Mouse (Mus musculus) embryonic facial prominence, embryonic 15.5 days (tissue): ENCODE results near the gene Has3. TPM values are rescaled to one million over a fixed set of nuclear protein-coding genes. Genes with fewer than 3 reads are reported as not detected.

Experiments used
- ATAC-seq: fragments of 200-750 bp; cut with Nextera tagmentation; 2 replicates; pipeline ENCODE4 v1.8.0; 2017; ENCODE audit warnings: low read depth, moderate TSS enrichment; ENCODE audit not compliant: insufficient number of reproducible peaks, low FRiP score, low TSS enrichment
- H3K27ac ChIP-seq: fragments of 300-500 bp; sonication (generic); replicated peaks from 2 replicates; pipeline ENCODE4 v1.5.1; 2015; ENCODE audit warnings: mild to moderate bottlenecking, inconsistent platforms
- H3K27me3 ChIP-seq: fragments of 300-500 bp; sonication (generic); 2 replicates; pipeline ENCODE4 v1.6.1; 2015; ENCODE audit warnings: inconsistent platforms
- H3K36me3 ChIP-seq: fragments of 300-500 bp; sonication (generic); 2 replicates; pipeline ENCODE4 v1.6.1; 2015; ENCODE audit warnings: mild to moderate bottlenecking, inconsistent platforms
- H3K4me1 ChIP-seq: fragments of 300-500 bp; sonication (generic); 2 replicates; pipeline ENCODE4 v1.6.1; 2015; ENCODE audit warnings: inconsistent platforms
- H3K4me2 ChIP-seq: fragments of 300-500 bp; sonication (generic); replicated peaks from 2 replicates; pipeline ENCODE4 v1.6.1; 2015; ENCODE audit warnings: mild to moderate bottlenecking, inconsistent platforms
- H3K4me3 ChIP-seq: fragments of 300-500 bp; sonication (generic); replicated peaks from 2 replicates; pipeline ENCODE4 v1.5.1; 2015; ENCODE audit warnings: mild to moderate bottlenecking, inconsistent platforms
- H3K9ac ChIP-seq: fragments of 300-500 bp; sonication (generic); 2 replicates; pipeline ENCODE4 v1.6.1; 2015; ENCODE audit warnings: inconsistent platforms
- H3K9me3 ChIP-seq: fragments of 300-500 bp; sonication (generic); replicated peaks from 2 replicates; pipeline ENCODE4 v1.6.1; 2016; ENCODE audit warnings: inconsistent platforms
- WGBS: fragments of 180-500 bp; shearing (Covaris S2); methylation state at CpG from one replicate; pipeline ENCODE4 v1.1.7; 2015; 5-methylcytosine and 5-hydroxymethylcytosine counted together
- polyA plus RNA-seq: library from polyadenylated mRNA; unstranded; fragments of >200 nt; fragmentation: Nextera tagmentation; extraction: Ambion mirVana; gene quantifications from 2 replicates; pipeline ENCODE4 v1.2.1, GENCODE M21; 2015

Gene Has3
- polyA plus RNA-seq, 1 experiment from 2014 or later, result 1.3 TPM

GRCm38 (mm10) chr8:106933506-106934143, 63.6 kb downstream of the Has3 start:
- ATAC-seq, result no peak
- no peaks in the 10 kb centered on the region for H3K9me3 ChIP-seq
- H3K36me3 ChIP-seq, result no peaks in the 10 kb centered on the region
- no peak overlapping the region for H3K4me3 ChIP-seq
- no peaks in the 10 kb centered on the region for H3K27me3 ChIP-seq
- peaks cover 46% of the 10 kb centered on the region for H3K4me1 ChIP-seq
- 83% methylated on average over 4 of the region's 4 CpGs for whole genome bisulfite sequencing
- no peak overlapping the region for H3K27ac ChIP-seq
- no peak overlapping the region for H3K4me2 ChIP-seq
- H3K9ac ChIP-seq, result no peak overlapping the region

Other genes with a start within 250 kb of the Has3 start
- gene Tango6, start 187.2 kb upstream of the Has3 start, polyA plus RNA-seq, result 8.1 and 8.9 TPM in 2 replicates
- 59.7 and 60.5 TPM in 2 replicates for gene Utp4, start 23.4 kb downstream of the Has3 start, polyA plus RNA-seq
- 18.3 and 21.6 TPM in 2 replicates for gene Sntb2, start 65.5 kb downstream of the Has3 start, polyA plus RNA-seq
- 72.1 and 72.5 TPM in 2 replicates for gene Vps4a, start 161.0 kb downstream of the Has3 start, polyA plus RNA-seq
- gene Pdf, start 178.4 kb downstream of the Has3 start, polyA plus RNA-seq, result 45.9 and 46.1 TPM in 2 replicates
- gene Cog8, start 186.4 kb downstream of the Has3 start, polyA plus RNA-seq, result 40.0 and 42.0 TPM in 2 replicates
- 80.0 and 80.4 TPM in 2 replicates for gene Nip7, start 186.6 kb downstream of the Has3 start, polyA plus RNA-seq
- not detected in 2 replicates for gene Tmed6, start 195.4 kb downstream of the Has3 start, polyA plus RNA-seq
- 18.9 and 20.1 TPM in 2 replicates for gene Terf2, start 226.3 kb downstream of the Has3 start, polyA plus RNA-seq